Mouse (Mus musculus): ENCODE results near the gene Dnah7a.

- no peak for TF ChIP-seq ZC3H11A (IDR thresholded peaks at IDR 0.05; ENCODE audit: borderline replicate concordance, low read depth, low read length)
- TF ChIP-seq MAFK (IDR thresholded peaks at IDR 0.05; ENCODE audit: insufficient read depth, low read depth, low read length) = no peak
- TF ChIP-seq ZNF384 (IDR thresholded peaks at IDR 0.05; ENCODE audit: low read depth, low read length) = no peak
- TF ChIP-seq HCFC1 (IDR thresholded peaks at IDR 0.05; ENCODE audit: borderline replicate concordance, insufficient read depth, low read length) = no peak
- TF ChIP-seq CHD2 (IDR thresholded peaks at IDR 0.05; ENCODE audit: low read depth, low read length) = no peak
Measured at GRCm38 (mm10) chr1:53751144-53751543, 44.6 kb upstream of the Dnah7a start.
